Mouse (Mus musculus): ENCODE results near the gene Map4k4.

The Map4k4 gene

DNA sequence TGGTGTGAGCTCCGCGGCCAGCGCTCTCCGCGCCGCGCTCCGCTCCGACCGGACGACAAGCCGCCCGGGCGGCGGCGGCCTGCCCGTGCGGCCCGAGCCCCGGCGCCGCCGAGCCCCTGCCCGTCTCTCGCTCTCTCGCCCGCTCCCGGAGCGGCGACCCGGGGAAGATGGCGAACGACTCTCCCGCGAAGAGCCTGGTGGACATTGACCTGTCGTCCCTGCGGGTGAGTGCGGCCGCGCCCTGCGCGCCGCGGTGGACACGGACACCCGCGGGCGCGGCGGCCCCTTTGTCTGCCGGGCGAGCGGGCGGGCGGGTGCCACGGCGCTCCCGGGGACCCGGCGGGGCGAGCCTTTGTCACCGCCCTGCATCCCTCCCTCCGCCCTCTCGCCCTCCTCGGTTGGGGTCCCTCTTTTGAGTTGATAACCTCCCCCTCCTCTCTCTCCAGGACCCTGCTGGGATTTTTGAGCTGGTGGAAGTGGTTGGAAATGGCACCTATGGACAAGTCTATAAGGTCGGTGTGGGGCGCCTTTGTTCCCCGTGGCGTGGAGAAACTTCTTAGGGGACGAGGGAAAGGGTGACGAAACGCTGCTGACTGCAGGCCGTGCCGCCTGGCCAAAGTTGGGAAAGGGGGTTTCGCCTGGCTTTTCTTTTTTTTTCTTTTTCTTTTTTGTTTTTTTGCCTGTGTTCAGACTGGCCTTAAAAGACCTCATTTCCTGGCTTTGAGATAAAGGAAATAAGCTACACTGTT is 524 bp downstream of the Map4k4 start:
- peak; percentile 14 for DNase-seq

DNA sequence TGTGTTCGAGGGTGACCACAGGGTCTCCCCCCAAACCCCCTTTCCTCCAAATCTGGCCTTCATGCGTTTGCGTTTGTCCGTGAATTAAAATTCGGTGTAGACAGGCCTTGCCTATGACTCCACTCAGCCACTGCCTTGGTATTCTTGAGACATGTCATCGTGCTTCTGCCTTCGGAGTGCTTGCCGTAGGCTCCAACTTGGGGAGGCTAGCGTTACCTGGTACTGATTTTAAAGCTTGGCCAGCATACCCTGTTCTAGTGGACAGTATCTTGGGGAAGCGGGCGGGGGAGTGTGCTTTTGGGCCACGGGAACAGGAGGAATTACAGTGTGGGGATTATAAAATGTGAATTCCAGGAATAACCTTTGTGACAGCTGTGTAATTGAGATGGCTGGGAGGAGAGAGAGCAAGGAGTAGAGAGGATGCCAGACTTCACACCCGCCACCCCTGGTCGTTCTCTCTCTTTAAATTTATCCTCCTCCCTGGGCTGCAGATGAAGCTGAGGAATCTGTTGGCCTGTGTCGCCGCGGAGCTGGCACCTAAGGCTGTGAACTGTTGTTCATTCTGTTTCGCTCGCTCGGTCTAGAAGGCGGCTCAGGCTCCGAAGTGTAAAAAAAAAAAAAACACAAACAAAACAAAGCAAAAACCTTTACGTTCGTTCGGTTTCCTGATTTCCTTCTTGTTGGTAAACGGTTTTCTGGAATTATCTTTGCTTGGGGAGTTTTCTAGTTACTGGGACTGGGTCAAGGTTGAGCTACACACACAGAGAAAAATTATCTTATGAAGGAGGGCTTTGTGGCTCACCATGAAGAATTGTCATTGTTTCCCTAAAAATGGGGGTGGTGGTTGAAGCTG is 1.4 kb downstream of the Map4k4 start:
- no peak for DNase-seq

DNA sequence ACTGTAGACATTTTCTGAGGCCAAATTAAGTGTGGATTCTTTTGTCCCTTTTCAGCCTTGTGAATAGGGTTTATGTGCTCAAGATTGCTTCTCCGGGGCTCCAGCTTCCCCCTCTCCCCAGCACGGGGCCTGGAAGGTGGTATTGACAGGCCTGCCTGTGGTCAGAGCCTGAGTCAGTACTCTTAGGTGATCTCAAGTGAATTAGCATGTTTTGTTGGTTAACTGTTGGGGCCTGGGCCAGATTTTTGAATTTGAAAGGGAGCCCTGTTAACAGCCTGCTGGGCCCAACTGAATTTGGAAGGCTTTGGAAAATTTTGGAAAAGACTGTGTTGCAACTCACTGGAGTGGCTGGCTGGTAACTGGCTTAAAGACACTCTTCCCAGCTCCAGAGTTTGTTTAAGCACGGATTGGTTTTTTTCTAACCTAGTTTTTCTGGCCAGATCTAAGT is 2.0 kb downstream of the Map4k4 start:
- no peak for DNase-seq

DNA sequence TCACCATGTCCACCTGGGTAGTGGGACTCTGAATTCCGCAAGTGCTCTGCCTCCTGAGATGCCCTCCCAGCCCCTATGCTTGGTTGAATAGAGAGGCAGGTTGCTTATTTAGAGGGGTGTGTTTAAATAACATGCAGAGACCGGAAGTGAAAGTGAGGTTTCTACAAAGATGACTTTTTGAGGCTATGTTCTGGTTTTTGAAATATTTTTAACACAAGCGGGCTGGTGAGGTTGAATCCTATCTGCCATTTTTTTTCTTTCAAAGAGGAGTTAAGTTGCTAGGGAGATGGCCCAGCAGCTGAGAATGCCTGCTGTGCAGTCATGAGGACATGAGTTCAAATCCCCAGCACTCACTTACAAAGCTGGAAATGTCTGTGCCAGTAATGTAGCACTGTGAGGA is 4.0 kb downstream of the Map4k4 start:
- no peak for DNase-seq

DNA sequence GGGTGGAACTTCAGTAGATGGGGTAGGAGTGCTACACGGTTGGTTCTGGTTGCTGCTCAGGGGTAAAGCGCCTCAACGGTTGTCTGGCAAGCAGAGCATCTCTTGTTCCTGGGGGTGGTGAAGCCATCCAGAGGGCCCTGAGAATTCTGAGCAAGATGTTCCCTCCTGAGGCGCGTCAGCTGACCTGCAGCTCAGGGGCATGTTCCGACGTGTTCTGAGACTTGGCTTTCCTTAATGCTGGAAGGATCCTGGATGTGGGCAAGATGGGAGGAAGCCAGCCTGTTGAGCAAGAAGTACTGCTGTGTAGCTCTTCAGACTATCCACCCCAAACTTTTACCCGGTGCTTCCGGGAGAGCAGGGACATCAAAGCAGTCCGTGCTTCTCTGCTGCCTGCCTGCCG is 6.2 kb downstream of the Map4k4 start:
- DNase-seq, result no peak

DNA sequence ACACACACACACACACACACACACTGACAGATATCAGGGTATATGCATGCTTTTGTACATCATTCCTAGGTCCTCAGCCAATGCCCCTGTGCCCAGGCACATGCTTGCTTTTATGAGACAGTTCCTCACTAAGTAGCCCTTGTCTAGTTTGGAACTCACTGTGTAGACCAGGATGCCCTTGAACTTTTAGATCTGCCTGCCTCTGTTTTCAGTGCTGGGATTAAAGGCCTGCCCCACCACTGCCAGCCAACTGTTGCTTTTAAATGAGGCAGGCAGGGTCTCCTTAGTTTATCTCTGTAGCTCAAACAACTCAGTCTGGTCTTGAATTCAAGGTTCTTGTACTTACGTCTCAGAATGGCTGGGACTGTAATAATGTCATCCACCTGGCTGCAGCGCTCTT is 8.3 kb downstream of the Map4k4 start:
- DNase-seq, result no peak

DNA sequence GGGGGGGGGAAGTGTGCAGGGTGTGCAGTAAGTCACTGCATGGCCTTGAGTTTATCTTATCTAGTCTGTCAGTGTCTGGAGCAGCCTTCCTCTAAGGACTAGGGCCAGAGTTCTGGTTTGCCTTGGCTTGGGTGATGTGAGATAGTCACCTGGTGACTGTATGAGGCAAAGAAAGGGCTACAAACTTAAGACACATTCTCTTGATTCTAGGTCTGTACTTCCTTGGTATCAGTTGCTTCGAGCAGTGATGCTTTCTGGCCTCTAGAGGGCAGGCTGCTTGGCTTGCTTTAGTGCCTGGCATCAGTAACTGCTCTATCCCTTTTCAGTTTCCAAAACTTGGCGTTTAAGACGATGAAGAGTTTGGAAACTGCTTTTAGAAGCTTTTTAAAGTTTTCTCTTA is 10.7 kb downstream of the Map4k4 start:
- peak; percentile 13 for DNase-seq

DNA sequence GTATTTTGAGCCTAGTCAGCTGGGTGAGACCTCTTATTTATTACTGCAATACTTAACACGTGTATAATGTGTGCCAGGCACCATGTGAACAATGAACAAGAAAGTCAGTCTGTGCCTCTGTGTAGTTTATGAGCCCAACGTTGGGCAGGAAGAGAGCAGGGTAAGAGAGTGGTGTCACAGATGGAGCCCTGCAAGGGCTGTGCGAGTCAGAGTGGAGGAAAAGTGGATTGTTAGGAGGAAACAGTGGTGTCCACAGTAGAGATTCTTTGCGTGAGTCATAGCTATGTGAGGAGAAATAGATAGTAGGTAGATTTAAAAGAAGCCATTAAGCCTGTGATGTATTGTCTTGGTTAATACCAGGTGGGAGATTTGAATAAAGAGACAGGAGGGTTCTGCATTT is 12.5 kb downstream of the Map4k4 start:
- no peak for DNase-seq

DNA sequence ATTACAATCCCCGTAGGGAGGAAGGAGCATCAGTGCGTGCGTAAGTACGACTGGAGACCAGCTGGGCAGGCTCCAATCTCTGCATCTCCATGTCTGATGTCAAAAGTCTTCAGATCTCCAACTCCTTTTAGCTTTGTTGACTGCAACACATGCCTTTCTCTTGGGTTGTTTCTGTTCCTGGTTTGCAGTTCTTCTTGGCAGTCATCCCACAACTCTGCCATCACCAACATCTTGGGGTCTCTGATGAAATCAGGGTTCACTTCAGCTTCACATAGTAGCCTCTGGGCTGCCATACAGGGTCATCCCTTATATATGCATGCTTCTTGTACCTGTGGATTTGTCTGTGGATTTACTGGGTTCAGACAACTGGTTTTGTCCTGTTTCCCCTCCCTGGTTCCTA is 15.4 kb downstream of the Map4k4 start:
- DNase-seq, result no peak

DNA sequence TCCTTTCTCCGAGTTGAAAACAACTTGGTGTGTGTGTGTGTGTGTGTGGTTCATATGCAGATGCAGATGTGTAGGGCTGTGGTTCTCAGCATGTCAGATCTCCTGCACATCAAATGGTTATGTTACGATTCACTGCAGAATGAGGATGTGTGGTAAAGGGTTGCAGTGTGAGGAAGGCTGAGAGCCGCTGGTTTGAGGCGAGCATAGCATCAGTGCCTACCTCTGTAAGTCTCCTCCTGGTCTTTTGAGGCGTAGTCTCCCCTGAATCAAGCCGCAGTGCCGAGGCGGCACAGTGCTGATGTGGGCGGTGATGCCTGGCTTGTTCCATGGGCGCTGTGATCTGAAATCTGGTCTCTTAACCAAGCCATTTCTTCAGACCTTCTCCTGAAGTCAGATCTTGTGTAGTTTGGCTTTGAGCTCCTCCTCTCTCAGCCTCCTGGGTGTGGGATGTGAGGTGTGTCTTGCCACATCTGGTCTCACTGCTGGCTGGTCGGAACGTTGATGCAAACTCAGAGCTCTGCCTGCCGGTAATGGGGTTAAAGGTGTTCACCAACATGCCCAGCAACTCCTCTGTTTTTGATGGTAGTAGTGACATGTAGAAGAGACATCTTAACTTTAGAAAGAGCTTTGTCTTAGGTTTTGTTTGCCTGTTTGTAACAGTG is 17.3 kb downstream of the Map4k4 start:
- no peak for DNase-seq

DNA sequence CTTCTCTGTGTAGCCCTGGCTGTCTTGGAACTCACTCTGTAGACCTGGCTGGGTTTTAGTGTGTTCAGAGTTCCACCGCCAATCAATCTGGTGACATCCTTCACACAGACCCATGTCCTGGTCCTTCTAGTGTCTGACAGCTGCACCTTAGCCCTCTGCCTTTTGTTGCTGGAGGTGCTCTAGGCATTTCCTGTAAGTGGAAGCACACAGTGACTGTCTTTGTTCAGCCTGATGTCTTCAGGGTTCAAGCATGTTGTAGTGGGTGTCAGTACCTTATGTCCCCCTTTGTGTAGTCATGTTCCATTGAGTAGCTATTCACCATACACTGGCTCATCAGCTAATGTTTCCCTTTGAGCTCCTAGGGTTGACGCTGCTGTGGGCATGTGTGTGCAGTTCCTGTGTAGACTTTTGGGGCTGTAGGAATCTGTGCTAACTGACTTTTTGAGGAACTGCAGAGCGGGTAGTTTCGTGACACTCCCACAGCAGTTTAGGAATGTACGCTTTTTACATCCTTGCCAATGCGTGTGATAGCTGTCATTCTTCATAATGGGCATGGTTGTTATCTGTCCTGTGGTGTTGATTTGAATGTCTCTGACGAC is 17.9 kb downstream of the Map4k4 start:
- no peak for DNase-seq

DNA sequence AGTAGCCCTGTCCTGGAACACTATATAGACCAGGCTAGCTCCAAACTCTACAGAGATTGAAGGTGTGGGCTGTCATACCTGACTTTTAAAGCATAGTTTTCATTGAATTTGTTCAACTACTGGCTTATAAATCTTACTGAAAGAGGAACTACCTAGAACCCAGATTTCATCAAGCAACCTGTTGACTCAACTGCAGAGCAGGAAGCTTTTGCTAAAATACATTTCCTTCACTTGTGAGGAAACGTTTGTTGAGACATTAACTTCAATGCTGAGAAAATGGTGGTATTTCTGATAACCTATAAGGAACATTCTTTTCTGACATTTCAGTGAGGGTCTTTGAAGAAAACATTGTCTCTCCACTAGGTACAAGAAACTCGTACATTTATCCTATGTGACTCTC is 19.9 kb downstream of the Map4k4 start:
- DNase-seq, result no peak

DNA sequence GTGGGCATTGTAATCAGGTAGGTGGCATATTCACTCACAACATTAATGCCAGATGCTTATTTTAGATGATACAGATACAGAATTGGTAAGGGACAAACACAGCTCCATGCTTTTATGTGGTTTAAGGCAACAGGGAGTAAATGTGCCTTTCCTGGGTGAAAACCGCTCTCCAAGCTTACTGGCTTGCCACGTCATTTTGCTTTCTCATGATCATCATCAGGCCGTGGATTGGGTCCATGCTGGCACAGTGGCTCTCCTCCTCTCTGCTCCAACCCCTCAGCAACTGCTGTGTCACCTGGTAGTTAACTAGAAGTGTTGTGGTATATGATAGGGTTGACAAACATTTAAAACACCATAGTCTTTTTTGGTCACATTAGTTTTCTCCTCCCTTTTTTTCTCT is 21.3 kb downstream of the Map4k4 start:
- DNase-seq, result no peak

DNA sequence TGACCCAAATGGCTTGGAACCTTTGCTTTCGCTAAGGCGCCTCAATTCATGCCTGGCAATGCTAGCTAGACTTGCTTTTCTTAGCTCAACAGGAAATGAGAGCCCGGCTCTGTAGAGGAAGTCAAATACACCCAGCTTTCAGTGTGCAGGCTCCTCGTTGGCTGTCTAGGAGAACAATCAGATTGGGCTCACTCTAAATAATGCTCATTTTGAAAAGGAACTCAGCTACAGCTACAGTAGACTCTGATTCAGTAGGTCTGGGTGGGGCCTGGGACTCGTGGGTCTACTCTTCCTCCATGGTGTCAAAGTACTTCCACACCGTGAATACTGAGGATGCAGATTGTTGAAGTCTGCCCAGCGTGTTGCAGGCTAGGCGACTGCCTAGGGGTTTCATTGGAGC is 22.0 kb downstream of the Map4k4 start:
- peak; percentile 16 for DNase-seq

DNA sequence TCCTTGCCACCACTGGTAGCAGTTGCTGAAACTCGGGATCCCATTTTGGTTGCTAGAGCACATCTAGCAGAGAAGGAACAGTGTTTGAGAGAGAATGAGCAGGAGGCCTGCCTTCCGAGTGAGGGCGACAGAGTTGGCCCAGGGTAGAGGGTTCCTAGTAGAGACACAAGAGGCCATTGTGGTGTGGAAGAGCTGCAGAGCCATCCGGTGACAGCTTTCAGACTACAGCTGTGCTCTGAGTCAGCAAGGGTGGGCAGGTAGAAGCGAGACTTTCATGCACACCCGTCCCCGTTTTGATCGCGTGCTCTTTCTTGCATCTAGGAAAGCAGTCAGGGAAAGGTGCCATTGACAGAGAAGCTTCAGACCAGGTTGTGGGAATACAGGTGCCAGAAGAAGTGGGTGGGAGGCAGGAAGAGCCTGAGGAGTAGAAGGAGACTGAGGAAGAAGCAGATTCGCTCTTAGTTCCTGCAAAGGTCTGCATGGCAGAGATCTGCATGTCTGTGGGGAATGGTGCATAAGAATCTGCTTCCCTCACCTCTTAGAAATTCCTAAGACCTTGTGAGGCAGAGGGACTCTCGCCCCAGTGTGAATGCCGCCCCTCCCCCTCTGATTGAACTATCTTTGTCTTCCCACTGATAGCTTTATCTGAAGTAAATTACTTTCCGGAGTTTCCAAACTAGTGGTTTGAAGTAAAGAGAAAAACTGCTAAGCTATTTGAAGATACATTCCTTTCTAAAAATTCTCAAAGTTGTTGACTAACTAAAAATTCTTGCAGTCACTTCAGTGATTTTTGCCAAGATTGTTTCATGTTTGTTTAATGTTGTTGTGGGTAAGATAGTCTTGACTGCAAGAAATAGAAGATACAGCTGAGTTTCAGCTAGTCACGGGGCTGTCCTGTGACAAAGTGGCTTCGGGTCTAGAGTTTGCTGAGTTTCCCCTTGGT is 23.0 kb downstream of the Map4k4 start:
- DNase-seq, result peak; percentile 20

DNA sequence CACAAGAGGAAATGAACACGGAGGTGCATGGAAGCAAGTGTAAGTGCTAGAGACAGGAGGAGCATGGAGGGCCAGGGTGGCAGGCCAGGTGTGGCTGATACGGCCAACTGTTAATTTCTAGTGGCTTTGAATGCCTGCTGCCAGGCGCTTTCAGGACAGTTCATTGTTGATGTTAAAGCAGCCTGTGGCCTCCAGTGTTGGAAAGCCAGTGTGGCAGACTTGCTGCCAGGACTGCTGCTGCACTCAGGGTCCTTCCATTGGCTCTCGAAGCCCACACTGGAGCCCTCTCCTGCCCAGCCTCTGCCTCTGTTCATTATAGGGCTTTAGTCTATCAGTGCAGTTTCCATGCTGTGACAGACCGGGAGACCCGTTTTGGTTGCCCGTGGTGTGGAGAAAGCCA is 30.3 kb downstream of the Map4k4 start:
- DNase-seq, result no peak

DNA sequence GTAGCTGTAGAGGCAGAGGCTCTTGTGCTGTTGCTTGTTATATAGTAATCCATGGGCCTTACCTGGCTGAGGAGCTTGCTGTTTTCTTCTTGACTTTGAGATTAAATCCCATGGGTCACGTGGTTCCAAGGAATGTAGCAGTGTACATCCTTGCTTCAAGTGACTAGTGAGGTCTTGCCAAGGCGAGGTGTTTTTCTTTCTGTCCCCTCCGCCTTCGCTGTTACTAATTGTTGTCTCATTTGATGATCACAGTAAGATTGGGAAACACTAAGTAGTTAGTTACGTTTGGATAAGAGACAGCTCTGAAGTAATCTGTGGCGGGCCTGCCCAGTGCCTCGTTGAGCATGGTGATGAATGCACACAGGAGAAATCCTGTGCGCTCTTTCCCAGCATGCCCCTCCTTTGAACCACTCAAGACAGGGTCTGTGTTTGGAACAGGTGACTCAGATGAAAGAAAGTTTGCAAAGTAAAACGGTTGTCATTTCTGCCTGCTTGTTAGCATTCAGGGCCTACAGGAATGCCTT is 31.6 kb downstream of the Map4k4 start:
- DNase-seq, result no peak

DNA sequence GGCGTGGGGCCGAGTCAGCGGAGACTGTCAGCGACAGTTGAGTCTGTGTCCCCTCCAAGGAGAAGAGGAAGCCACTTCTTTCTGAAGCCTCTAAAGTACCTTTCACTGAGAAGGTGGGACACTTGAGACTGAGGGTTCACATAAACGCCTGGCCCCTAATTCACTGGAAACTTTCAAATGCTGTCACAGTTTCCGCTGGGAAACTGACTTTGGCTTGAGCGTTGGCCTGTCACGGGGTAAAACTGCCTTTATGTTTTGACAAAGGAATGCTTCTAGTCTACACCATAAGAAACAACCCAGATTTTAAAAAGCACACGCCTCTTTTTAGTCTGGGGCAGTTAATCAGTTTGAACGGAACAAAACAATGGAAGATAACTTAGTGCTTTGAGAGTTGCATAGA is 32.2 kb downstream of the Map4k4 start:
- no peak for DNase-seq

DNA sequence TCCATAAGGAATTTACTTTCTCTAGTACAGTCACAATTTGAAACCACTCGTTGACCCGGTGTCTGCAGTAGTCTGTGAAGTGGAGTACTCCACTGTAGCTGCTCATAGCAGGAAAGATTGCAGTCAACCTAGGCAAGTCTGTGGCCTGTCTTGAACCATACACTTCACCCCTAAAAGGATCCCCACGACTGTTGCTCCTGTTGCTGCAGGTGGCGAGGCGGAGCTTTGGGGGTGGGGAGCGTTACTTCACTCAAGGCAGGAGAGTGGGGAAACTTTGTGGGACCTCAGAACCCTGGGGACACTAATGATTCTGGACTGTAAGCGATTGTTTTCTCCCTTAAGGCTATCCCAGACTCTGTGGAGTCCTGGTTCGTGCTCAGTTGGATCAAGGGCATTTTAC is 34.2 kb downstream of the Map4k4 start:
- no peak for DNase-seq

DNA sequence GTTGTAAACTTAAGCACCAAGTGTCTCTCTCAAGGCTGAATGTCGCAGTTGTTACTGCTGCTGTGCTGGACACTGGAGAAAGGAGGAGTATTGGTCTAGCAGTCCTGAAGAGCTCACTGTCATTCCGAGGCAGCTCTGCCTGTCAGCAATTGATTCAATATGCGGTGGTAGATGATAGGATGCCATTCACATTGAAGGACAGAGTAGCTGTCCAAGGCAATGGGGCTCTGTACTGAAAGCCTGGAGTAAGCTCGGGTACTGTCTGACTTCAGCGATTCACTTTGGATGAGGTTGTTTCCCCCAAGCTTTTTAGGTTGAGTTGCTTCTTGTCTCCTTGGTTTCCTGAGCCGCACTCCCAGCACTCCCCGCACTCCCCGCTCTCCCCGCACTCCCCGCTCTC is 34.9 kb downstream of the Map4k4 start:
- DNase-seq, result no peak

DNA sequence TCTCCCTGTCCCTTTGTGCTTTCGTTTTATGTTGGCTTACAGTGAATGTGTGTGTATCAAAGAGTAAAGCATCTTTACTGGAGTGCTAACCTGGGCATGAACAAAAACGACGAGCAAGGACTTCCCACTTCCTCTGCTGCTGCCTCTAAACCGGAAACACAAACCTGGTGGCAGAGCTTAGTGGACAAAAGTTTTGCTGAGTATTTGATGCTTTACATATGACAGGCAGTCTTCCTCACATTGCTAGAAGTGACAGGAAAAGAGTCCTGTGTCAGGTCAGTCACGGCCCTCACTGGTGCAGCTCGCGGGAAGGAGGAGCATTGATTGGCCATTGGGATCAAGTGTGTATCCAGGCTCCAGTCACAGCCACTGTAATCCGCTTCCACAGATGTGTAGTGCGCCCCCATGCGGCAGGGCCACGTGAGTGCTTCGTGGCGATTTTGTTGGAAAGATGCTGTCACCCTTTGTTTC is 35.7 kb downstream of the Map4k4 start:
- peak; percentile 91 for DNase-seq

DNA sequence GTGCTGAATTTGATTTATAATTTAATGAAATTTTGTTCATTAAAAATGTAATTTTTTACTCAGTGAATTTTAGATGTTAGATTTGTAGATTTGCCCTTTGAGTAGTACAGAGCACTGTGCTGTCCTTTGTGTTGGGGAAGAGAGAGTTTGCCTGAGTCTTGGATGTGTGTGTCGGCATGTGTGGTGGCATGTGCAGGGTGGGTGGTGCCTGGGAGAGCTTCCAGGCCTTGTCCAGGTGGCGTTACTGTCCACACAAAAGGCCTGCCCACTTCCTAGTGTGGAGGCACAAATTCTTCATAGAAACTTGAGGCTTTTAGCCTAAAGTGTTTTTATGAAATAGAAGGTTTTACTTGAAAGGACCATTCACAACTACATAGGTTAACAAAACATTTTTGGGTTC is 36.2 kb downstream of the Map4k4 start:
- DNase-seq, result no peak

Measured in liver (tissue).